Mouse (Mus musculus): ENCODE data around the gene Mast4. TPM values are rescaled to one million over a fixed set of nuclear protein-coding genes. Genes with fewer than 3 reads are reported as not detected.

Mast4 gene
- polyA plus RNA-seq, 1 experiment from 2014 or later: 41.8 TPM

DNA sequence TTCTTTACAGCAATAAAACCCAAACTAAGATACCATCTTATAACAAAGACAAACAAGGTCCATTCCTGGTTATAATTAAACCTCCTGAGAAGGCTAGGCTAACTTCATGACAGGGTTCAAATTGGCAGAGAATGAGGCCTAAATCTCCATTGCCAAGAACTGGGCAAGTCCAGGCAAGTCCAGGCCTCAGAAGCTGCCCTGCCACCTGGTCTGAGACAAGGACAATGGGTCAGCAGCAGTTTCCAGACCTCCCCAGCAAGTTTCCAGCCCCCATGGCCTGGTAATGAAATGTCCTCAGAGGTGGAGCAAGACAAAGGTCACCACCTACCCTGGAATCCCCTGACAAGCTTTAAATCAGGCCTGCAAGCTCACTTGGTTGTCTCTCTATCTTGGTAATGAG, 419.5 kb downstream of the Mast4 start:
- Histone ChIP-seq H3K27me3 (ENCODE audit: control insufficient read depth, insufficient read depth, low read length) (no peaks in the 10 kb centered on the region), H3K9ac (replicated peaks; ENCODE audit: low read length) (no peak overlapping the region), H3K27ac (replicated peaks; ENCODE audit: low read depth, low read length) (no peak overlapping the region), H3K36me3 (ENCODE audit: control insufficient read depth, insufficient read depth, low read length) (no peaks in the 10 kb centered on the region), H3K9me3 (ENCODE audit: control insufficient read depth, low read length) (no peaks in the 10 kb centered on the region), H3K4me2 (ENCODE audit: low read length) (no peak overlapping the region), H3K4me1 (ENCODE audit: control insufficient read depth, insufficient read depth, low read length) (0 out of 2 replicates have a peak, but pooled peaks cover 2% of the 10 kb centered on the region), H3K4me3 (replicated peaks; ENCODE audit: low read depth, low read length) (no peak overlapping the region)
- no peak for ATAC-seq (ENCODE audit: low FRiP score, low TSS enrichment)
- no peak for DNase-seq

DNA sequence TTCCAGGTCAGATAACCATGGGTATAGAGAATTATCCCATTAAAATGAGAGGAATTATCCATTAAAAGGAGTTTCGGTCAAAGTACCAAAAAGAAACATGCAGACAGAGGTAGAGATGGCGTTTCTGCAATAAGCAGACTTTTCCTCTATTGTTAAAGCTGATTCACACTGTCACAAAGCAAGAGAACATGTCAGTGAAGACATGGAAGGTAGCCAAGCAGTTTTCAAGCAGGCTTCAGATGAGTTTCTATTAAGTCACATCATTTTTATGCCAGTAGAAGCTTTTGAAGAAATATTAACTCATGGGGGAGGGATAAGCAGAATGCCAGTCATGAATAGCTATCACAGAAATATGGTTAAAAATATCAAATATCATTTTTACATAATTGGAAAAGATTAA, 420.4 kb downstream of the Mast4 start:
- 74% methylated on average over 2 of the region's 2 CpGs for WGBS
- DNase-seq: no peak
- H3K9ac ChIP-seq (replicated peaks; ENCODE audit: low read length): no peak overlapping the region
- no peaks in the 10 kb centered on the region for H3K36me3 ChIP-seq (ENCODE audit: control insufficient read depth, insufficient read depth, low read length)
- ATAC-seq (ENCODE audit: low FRiP score, low TSS enrichment): no peak
- H3K4me1 ChIP-seq (ENCODE audit: control insufficient read depth, insufficient read depth, low read length): 0 out of 2 replicates have a peak, but pooled peaks cover 2% of the 10 kb centered on the region
- H3K27me3 ChIP-seq (ENCODE audit: control insufficient read depth, insufficient read depth, low read length): no peaks in the 10 kb centered on the region
- H3K4me2 ChIP-seq (ENCODE audit: low read length): no peak overlapping the region
- no peak overlapping the region for H3K27ac ChIP-seq (replicated peaks; ENCODE audit: low read depth, low read length)
- no peak overlapping the region for H3K4me3 ChIP-seq (replicated peaks; ENCODE audit: low read depth, low read length)
- H3K9me3 ChIP-seq (ENCODE audit: control insufficient read depth, low read length): no peaks in the 10 kb centered on the region

DNA sequence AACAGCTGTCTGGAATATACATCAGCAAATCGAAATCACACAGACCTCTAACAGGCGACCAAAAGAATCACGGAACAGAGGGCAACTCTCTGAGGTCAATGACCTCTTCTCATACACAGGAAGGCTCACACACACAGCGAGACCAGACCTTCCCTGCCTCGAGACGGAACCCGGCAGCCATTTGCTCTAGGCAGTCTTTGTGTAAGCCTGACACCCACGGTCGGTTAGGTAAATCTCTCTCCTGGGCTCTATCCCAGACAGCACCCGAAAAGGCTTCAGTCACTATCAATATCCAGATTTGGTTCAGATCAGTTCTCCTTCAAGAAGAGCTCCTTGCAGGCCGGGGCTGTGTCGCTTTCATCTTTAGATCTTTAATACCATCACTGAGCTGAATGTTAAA, 421.4 kb downstream of the Mast4 start:
- ATAC-seq (ENCODE audit: low FRiP score, low TSS enrichment) (no peak), DNase-seq (no peak)
- no peaks in the 10 kb centered on the region for H3K27me3 ChIP-seq (ENCODE audit: control insufficient read depth, insufficient read depth, low read length)
- no peaks in the 10 kb centered on the region for H3K36me3 ChIP-seq (ENCODE audit: control insufficient read depth, insufficient read depth, low read length)
- H3K4me3 ChIP-seq (replicated peaks; ENCODE audit: low read depth, low read length): no peak overlapping the region
- WGBS: 84% methylated on average over 12 of the region's 12 CpGs
- no peaks in the 10 kb centered on the region for H3K9me3 ChIP-seq (ENCODE audit: control insufficient read depth, low read length)
- H3K4me2 ChIP-seq (ENCODE audit: low read length): no peak overlapping the region
- peak overlapping the region; percentile 6; the same call in 1 of the 2 replicates for H3K27ac ChIP-seq (replicated peaks; ENCODE audit: low read depth, low read length)
- H3K9ac ChIP-seq (replicated peaks; ENCODE audit: low read length): no peak overlapping the region
- 0 out of 2 replicates have a peak, but pooled peaks cover 2% of the 10 kb centered on the region for H3K4me1 ChIP-seq (ENCODE audit: control insufficient read depth, insufficient read depth, low read length)

DNA sequence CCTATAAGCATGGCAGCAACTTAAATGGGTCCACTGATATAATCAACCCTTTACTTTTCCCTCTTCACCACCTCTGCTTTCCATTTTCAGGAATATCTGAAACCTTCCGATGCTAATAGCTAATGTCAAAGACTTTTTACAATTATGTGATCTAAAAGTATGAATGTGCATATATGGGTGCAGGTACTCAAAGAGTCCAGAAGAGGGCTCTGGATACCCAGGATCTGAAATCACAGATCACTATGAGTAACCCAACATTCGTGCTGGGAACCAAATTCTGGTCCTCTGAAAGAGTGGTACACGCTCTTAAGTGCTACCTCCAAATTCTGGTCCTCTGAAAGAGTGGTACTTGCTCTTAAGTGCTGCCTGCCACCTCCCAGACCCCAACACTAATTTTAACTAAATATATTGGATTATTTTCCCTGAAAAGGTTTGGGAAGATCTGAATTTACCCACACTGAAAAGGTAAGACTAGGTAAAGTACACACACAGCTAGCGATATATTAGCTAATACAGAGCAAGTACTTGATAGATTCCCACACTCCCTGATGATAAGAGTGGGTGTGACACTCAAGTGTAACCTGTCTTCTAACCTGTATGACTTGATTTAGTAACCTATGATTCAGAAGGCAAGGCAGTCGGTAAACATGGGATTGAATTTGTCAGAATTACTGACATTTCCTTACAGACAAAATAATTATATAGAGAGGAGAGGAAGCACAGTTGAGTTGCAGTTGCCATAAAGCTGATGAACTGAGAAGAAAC, 424.5 kb downstream of the Mast4 start:
- Histone ChIP-seq H3K27me3 (ENCODE audit: control insufficient read depth, insufficient read depth, low read length) (no peaks in the 10 kb centered on the region), H3K27ac (replicated peaks; ENCODE audit: low read depth, low read length) (no peak overlapping the region), H3K4me2 (ENCODE audit: low read length) (no peak overlapping the region), H3K9me3 (ENCODE audit: control insufficient read depth, low read length) (no peaks in the 10 kb centered on the region), H3K9ac (replicated peaks; ENCODE audit: low read length) (no peak overlapping the region), H3K4me3 (replicated peaks; ENCODE audit: low read depth, low read length) (no peak overlapping the region), H3K4me1 (ENCODE audit: control insufficient read depth, insufficient read depth, low read length) (peaks cover 8% of the 10 kb centered on the region; the same call in 1 of the 2 replicates), H3K36me3 (ENCODE audit: control insufficient read depth, insufficient read depth, low read length) (no peaks in the 10 kb centered on the region)
- ATAC-seq (ENCODE audit: low FRiP score, low TSS enrichment): no peak
- no peak for DNase-seq
- 91% methylated on average over 5 of the region's 5 CpGs for WGBS

DNA sequence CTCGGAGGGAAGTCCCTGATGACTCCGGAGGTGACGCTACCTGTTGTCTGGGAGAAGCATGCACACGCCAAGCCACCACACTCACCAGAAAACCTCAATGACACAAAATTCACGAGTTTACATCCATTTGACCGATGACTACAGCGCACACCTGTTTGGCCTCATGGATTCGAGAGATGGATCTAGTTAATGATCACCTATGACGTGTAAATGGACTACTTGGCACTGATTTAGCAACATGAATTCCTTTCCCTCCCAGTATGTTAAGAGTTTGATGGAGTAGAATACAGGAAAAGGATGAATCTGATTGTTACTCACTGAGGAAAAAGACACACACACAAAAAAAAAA, 427.7 kb downstream of the Mast4 start:
- Histone ChIP-seq H3K9me3 (ENCODE audit: control insufficient read depth, low read length) (no peaks in the 10 kb centered on the region), H3K27ac (replicated peaks; ENCODE audit: low read depth, low read length) (peak overlapping the region; percentile 82), H3K36me3 (ENCODE audit: control insufficient read depth, insufficient read depth, low read length) (no peaks in the 10 kb centered on the region), H3K4me2 (ENCODE audit: low read length) (peak overlapping the region; percentile 83), H3K4me3 (replicated peaks; ENCODE audit: low read depth, low read length) (peak overlapping the region; percentile 39), H3K4me1 (ENCODE audit: control insufficient read depth, insufficient read depth, low read length) (peaks cover 14% of the 10 kb centered on the region; the same call in 1 of the 2 replicates), H3K27me3 (ENCODE audit: control insufficient read depth, insufficient read depth, low read length) (no peaks in the 10 kb centered on the region), H3K9ac (replicated peaks; ENCODE audit: low read length) (peak overlapping the region; percentile 60)
- 8% methylated on average over 9 of the region's 9 CpGs for WGBS
- ATAC-seq (ENCODE audit: low FRiP score, low TSS enrichment) (no peak), DNase-seq (no peak)

DNA sequence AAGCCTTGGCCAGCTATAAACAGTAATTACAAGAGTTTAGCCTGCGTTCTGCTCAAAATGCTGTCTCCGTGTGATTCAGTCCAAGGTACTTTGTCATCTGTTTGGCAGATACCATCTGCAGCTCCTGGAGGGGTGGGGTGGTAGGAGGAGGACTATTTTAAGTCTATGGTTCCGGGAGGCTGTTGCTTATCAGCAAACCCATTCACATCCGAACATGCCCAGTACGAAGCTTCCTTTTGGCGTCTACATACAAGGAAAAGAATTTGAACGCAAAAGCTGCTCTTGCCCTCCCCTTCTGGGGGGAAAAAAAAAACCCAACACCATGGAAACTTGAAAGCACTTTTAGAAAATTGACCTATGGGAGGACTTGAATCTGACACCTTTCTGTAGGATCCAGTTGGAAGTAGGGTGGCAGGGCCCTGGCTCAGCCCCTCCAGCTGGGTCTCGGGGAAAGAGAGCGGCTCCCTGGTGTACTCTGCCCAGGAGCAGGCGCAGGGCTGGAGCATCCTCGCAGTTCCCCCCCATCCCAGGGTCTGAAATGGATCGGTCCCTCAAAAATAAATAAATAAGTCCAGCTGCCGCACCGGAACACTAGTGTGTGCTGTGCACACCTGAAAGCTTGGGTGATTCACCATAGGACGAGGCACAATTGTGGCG, 428.2 kb downstream of the Mast4 start:
- no peaks in the 10 kb centered on the region for H3K9me3 ChIP-seq (ENCODE audit: control insufficient read depth, low read length)
- H3K4me1 ChIP-seq (ENCODE audit: control insufficient read depth, insufficient read depth, low read length): peaks cover 14% of the 10 kb centered on the region; the same call in 1 of the 2 replicates
- DNase-seq: peak; percentile 90
- peak overlapping the region; percentile 83 for H3K4me2 ChIP-seq (ENCODE audit: low read length)
- WGBS: under 1% methylated on average over 16 of the region's 16 CpGs
- H3K9ac ChIP-seq (replicated peaks; ENCODE audit: low read length): peak overlapping the region; percentile 60
- H3K27me3 ChIP-seq (ENCODE audit: control insufficient read depth, insufficient read depth, low read length): no peaks in the 10 kb centered on the region
- peak; percentile 94 for ATAC-seq (ENCODE audit: low FRiP score, low TSS enrichment)
- H3K4me3 ChIP-seq (replicated peaks; ENCODE audit: low read depth, low read length): peak overlapping the region; percentile 39
- H3K27ac ChIP-seq (replicated peaks; ENCODE audit: low read depth, low read length): peak overlapping the region; percentile 82
- H3K36me3 ChIP-seq (ENCODE audit: control insufficient read depth, insufficient read depth, low read length): no peaks in the 10 kb centered on the region

DNA sequence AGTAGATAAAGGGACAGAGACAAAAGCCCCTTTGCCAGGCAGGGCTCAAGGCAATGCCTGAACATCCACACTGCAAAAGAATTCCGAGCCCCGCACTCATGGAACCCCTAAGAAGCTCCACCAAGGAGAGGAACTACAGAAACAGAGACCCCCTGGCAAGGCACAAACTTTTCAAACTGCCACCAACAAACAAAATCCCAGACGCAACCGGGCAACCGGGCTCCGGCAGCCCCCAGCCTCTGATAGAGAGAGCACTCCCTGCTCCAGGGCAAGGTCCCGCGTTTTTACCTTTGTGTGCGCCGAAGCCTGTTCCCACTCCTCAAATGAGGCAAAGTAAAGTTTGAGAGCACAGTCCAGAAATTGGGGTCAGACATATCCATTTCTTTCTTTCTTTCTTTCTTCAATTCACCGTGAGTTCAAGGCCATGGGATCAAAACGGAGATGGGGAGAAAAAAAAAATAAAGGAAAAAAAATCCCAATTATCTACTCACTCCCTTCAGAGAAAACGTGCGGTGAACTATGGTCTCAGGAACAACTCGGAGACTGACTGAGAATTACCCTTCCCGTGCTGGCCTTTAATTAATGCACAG, 428.8 kb downstream of the Mast4 start:
- ATAC-seq (ENCODE audit: low FRiP score, low TSS enrichment) (no peak), DNase-seq (peak; percentile 38)
- H3K27me3 ChIP-seq (ENCODE audit: control insufficient read depth, insufficient read depth, low read length): no peaks in the 10 kb centered on the region
- peaks cover 14% of the 10 kb centered on the region; the same call in 1 of the 2 replicates for H3K4me1 ChIP-seq (ENCODE audit: control insufficient read depth, insufficient read depth, low read length)
- H3K9me3 ChIP-seq (ENCODE audit: control insufficient read depth, low read length): no peaks in the 10 kb centered on the region
- H3K4me2 ChIP-seq (ENCODE audit: low read length): peak overlapping the region; percentile 83
- H3K4me3 ChIP-seq (replicated peaks; ENCODE audit: low read depth, low read length): peak overlapping the region; percentile 39
- under 1% methylated on average over 16 of the region's 16 CpGs for WGBS
- H3K36me3 ChIP-seq (ENCODE audit: control insufficient read depth, insufficient read depth, low read length): no peaks in the 10 kb centered on the region
- peak overlapping the region; percentile 60 for H3K9ac ChIP-seq (replicated peaks; ENCODE audit: low read length)
- peak overlapping the region; percentile 82; the same call in 1 of the 2 replicates for H3K27ac ChIP-seq (replicated peaks; ENCODE audit: low read depth, low read length)

DNA sequence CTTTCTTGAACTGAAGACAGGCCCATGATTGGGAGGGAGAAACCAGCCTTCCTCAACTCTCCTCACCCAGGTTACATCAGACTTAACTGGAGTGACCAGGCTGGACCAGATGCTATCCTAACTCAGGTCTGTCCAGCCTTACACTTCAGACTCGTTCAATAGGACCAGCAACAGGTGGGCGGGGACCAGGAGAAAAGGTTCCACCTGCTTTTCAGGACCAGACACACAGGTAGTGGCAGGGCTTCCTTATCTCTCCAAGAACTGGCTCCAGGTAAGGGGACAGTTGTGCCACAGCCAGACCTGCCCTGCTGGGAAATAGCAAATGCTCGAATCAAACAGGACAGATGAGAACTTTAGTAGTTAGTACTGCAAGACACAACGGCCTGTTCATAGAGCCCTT, 430.6 kb downstream of the Mast4 start:
- no peak for DNase-seq
- Histone ChIP-seq H3K36me3 (ENCODE audit: control insufficient read depth, insufficient read depth, low read length) (no peaks in the 10 kb centered on the region), H3K9ac (replicated peaks; ENCODE audit: low read length) (no peak overlapping the region), H3K4me2 (ENCODE audit: low read length) (peak overlapping the region; percentile 37), H3K27me3 (ENCODE audit: control insufficient read depth, insufficient read depth, low read length) (no peaks in the 10 kb centered on the region), H3K4me1 (ENCODE audit: control insufficient read depth, insufficient read depth, low read length) (peaks cover 16% of the 10 kb centered on the region; the same call in 1 of the 2 replicates), H3K4me3 (replicated peaks; ENCODE audit: low read depth, low read length) (no peak overlapping the region), H3K27ac (replicated peaks; ENCODE audit: low read depth, low read length) (no peak overlapping the region), H3K9me3 (ENCODE audit: control insufficient read depth, low read length) (no peaks in the 10 kb centered on the region)
- no peak for ATAC-seq (ENCODE audit: low FRiP score, low TSS enrichment)
- WGBS: 82% methylated on average over 4 of the region's 4 CpGs

Measured in midbrain, embryonic 14.5 days (tissue).